Mouse (Mus musculus): ENCODE measurements at regions not wholly inside any gene's neighbourhood (a gene's known extent, or its start where the extent isn't known, plus 50 kb on each side); places are given as distances from the start of the nearest gene placed in this dataset.

DNA sequence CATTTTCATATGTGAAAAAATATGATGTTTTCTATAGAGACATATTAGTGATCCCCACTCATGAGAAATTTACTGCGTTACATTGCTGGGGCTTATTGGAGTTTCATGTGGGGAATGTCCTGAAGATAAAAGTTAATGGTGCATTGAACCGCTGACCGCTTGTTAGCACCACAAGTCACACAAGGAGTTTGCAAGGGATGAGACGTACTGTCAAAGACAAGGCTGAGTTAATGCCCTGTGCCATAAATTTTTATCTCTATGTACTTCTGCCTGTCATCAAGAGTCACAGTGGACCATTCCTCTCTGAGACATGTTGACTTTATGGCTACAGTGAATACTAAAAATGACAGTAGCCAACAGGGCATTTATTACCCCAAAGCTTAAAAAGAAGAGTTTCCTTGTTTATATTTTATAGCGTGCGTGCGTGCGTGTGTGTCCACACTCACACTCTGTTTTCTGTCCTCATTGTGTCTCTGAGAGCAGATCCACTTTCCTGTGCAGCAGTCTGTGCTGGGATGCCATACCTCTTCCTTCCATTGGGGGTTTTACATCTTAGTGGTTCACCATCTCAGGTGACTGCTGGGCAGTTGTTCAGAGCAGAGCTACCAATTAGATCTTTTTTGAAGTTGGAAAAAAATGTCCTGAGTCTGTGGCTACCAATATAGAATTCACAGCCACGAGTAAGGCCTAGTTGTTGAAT lies 451.4 kb downstream of the 1700129C05Rik start:
- no peaks in the 10 kb centered on the region for H3K27me3 ChIP-seq (ENCODE audit: low read depth, poor library complexity, severe bottlenecking)
- no peaks in the 10 kb centered on the region for H3K36me3 ChIP-seq
- no peak overlapping the region for H3K27ac ChIP-seq (replicated peaks)
- WGBS: 91% methylated on average over 9 of the region's 9 CpGs
- no peak overlapping the region for H3K4me3 ChIP-seq
- no peak for DNase-seq (ENCODE audit: low spot score)
- H3K4me1 ChIP-seq: no peaks in the 10 kb centered on the region
- H3K9me3 ChIP-seq (replicated peaks): no peaks in the 10 kb centered on the region

- Histone ChIP-seq H3K4me3 (no peak overlapping the region), H3K9me3 (replicated peaks) (no peaks in the 10 kb centered on the region), H3K36me3 (no peaks in the 10 kb centered on the region), H3K27ac (replicated peaks) (no peak overlapping the region), H3K27me3 (ENCODE audit: low read depth, poor library complexity, severe bottlenecking) (no peaks in the 10 kb centered on the region), H3K4me1 (no peaks in the 10 kb centered on the region)
- WGBS: 89% methylated on average over 4 of the region's 4 CpGs
- no peak for DNase-seq (ENCODE audit: low spot score)
These were observed 454.9 kb downstream of the 1700129C05Rik start for GRCm38 (mm10) chr14:58687814-58688213.

DNA sequence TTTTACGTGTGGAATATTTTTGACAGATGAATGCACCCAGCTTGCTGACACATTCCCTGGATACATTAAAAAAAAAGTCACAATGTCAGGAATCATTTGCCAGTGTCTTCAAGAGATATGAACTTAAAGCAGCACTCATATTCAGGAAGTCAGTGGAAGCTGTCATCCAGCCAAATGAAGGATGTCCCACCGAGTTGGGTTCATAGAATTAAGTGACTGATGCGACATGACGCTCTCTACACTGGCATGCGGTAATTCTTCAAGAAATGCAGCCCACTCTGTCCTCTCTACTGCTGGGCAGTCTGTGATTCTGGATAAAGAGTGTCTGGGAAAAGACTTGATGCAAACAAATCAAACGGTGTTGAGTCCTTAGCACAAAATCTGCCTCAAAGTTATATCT lies 463.9 kb downstream of the 1700129C05Rik start:
- no peaks in the 10 kb centered on the region for H3K4me1 ChIP-seq
- H3K9me3 ChIP-seq (replicated peaks): no peaks in the 10 kb centered on the region
- 88% methylated on average over 6 of the region's 6 CpGs for WGBS
- no peak overlapping the region for H3K27ac ChIP-seq (replicated peaks)
- H3K4me3 ChIP-seq: no peak overlapping the region
- H3K36me3 ChIP-seq: no peaks in the 10 kb centered on the region
- DNase-seq (ENCODE audit: low spot score): no peak
- no peaks in the 10 kb centered on the region for H3K27me3 ChIP-seq (ENCODE audit: low read depth, poor library complexity, severe bottlenecking)

- DNase-seq (ENCODE audit: low spot score): no peak
- Histone ChIP-seq H3K27me3 (ENCODE audit: low read depth, poor library complexity, severe bottlenecking) (no peaks in the 10 kb centered on the region), H3K4me3 (no peak overlapping the region), H3K9me3 (replicated peaks) (no peaks in the 10 kb centered on the region), H3K27ac (replicated peaks) (no peak overlapping the region), H3K36me3 (no peaks in the 10 kb centered on the region), H3K4me1 (no peaks in the 10 kb centered on the region)
- WGBS: 69% methylated on average over 11 of the region's 11 CpGs
These were observed 464.5 kb downstream of the 1700129C05Rik start for GRCm38 (mm10) chr14:58678126-58678656.

- Histone ChIP-seq H3K27ac (replicated peaks) (no peak overlapping the region), H3K9me3 (replicated peaks) (no peaks in the 10 kb centered on the region), H3K4me1 (no peaks in the 10 kb centered on the region), H3K4me3 (no peak overlapping the region), H3K27me3 (ENCODE audit: low read depth, poor library complexity, severe bottlenecking) (no peaks in the 10 kb centered on the region), H3K36me3 (no peaks in the 10 kb centered on the region)
- whole genome bisulfite sequencing: 71% methylated on average over 3 of the region's 3 CpGs
- DNase-seq (ENCODE audit: low spot score): no peak
These were observed 467.5 kb downstream of the 1700129C05Rik start for GRCm38 (mm10) chr14:58675146-58675545.

DNA sequence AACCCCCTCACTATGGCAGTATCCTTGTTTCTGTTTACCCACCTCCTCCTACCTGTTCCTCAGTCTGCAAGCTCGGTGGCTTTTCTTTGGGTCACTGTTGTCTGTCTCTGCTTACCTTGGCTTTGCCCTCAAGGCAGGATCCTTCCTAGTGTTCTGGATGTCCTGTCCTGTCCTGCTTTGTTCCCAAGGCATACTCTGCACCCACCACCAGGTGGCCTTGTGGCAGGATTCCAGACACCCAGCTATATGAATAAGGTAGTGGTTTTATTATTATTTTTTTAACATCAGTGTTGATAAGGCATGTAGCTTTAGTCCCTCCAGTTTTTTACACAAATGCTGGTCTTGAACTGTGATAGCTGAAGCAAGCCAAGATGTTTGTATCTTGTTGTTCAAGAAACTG lies 478.7 kb downstream of the 1700129C05Rik start:
- Histone ChIP-seq H3K4me1 (no peaks in the 10 kb centered on the region), H3K4me3 (no peak overlapping the region), H3K27me3 (ENCODE audit: low read depth, poor library complexity, severe bottlenecking) (no peaks in the 10 kb centered on the region), H3K36me3 (no peaks in the 10 kb centered on the region), H3K27ac (replicated peaks) (no peak overlapping the region), H3K9me3 (replicated peaks) (no peaks in the 10 kb centered on the region)
- WGBS: 62% methylated on average over 1 of the region's 1 CpGs
- DNase-seq (ENCODE audit: low spot score): no peak

- Histone ChIP-seq H3K27ac (replicated peaks) (no peak overlapping the region), H3K4me1 (0 out of 2 replicates have a peak, but pooled peaks cover 3% of the 10 kb centered on the region), H3K27me3 (ENCODE audit: low read depth, poor library complexity, severe bottlenecking) (no peaks in the 10 kb centered on the region), H3K9me3 (replicated peaks) (no peaks in the 10 kb centered on the region), H3K4me3 (no peak overlapping the region), H3K36me3 (no peaks in the 10 kb centered on the region)
- 88% methylated on average over 5 of the region's 5 CpGs for WGBS
- no peak for DNase-seq (ENCODE audit: low spot score)
These were observed 480.1 kb downstream of the 1700129C05Rik start for GRCm38 (mm10) chr14:58662601-58663000.

GRCm38 (mm10) chr14:58661416-58661815 lies 481.3 kb downstream of the 1700129C05Rik start:
- H3K36me3 ChIP-seq: no peaks in the 10 kb centered on the region
- no peaks in the 10 kb centered on the region for H3K9me3 ChIP-seq (replicated peaks)
- DNase-seq (ENCODE audit: low spot score): no peak
- WGBS: 90% methylated on average over 3 of the region's 3 CpGs
- no peak overlapping the region for H3K27ac ChIP-seq (replicated peaks)
- peaks cover 9% of the 10 kb centered on the region for H3K4me1 ChIP-seq
- H3K27me3 ChIP-seq (ENCODE audit: low read depth, poor library complexity, severe bottlenecking): no peaks in the 10 kb centered on the region
- H3K4me3 ChIP-seq: no peak overlapping the region

DNA sequence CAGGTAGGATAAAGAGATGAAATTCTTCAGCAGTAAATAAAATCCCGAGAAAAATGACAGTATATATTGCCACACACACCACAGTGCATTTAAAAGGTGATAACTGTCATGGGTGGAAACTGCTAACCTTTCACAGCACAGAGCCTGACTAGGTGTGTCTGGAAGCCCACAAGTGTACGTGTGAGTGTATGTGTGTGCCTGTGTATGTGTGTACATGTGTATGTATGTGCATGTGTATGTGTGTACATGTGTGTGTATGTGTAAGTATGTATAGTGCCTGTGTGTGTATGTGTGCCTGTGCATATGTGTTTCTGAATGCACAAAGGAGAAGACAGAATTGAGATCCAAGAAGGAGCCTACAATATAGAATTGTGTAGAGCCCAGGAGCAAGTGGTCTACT lies 485.4 kb downstream of the 1700129C05Rik start:
- Histone ChIP-seq H3K27me3 (ENCODE audit: low read depth, poor library complexity, severe bottlenecking) (no peaks in the 10 kb centered on the region), H3K4me3 (no peak overlapping the region), H3K4me1 (peaks cover 14% of the 10 kb centered on the region), H3K36me3 (no peaks in the 10 kb centered on the region), H3K27ac (replicated peaks) (no peak overlapping the region), H3K9me3 (replicated peaks) (no peaks in the 10 kb centered on the region)
- DNase-seq (ENCODE audit: low spot score): no peak
- WGBS: 62% methylated on average over 2 of the region's 2 CpGs

- no peak overlapping the region for H3K27ac ChIP-seq (replicated peaks)
- H3K4me1 ChIP-seq: peaks cover 16% of the 10 kb centered on the region
- H3K4me3 ChIP-seq: no peak overlapping the region
- DNase-seq (ENCODE audit: low spot score): no peak
- no peaks in the 10 kb centered on the region for H3K36me3 ChIP-seq
- WGBS: 8% methylated on average over 1 of the region's 1 CpGs
- H3K9me3 ChIP-seq (replicated peaks): no peaks in the 10 kb centered on the region
- no peaks in the 10 kb centered on the region for H3K27me3 ChIP-seq (ENCODE audit: low read depth, poor library complexity, severe bottlenecking)
These were observed 485.8 kb downstream of the 1700129C05Rik start for GRCm38 (mm10) chr14:58656935-58657238.

GRCm38 (mm10) chr14:58656212-58656934 lies 486.3 kb downstream of the 1700129C05Rik start:
- WGBS: 10% methylated on average over 4 of the region's 4 CpGs
- Histone ChIP-seq H3K4me3 (no peak overlapping the region), H3K27me3 (ENCODE audit: low read depth, poor library complexity, severe bottlenecking) (no peaks in the 10 kb centered on the region), H3K36me3 (no peaks in the 10 kb centered on the region), H3K4me1 (peaks cover 21% of the 10 kb centered on the region), H3K27ac (replicated peaks) (no peak overlapping the region), H3K9me3 (replicated peaks) (no peaks in the 10 kb centered on the region)
- DNase-seq (ENCODE audit: low spot score): no peak

DNA sequence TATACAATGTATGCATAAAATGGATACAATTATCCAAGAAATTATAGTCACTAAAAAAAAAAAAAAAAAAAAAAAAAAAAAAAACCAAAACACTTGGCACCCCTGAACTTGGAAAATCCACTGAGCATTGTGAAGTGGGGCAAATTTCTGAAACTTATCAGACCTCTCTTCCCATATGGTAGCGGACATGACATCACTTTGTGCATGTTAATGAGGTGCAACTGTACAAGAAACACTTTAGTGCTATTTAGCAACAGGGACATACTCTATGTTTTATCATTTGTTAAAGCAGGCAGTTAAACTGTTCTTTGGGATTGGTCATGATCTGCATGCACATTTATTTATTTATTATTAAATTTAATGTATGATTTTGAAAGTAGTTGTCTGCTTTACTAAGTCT lies 489.7 kb downstream of the 1700129C05Rik start:
- Histone ChIP-seq H3K27ac (replicated peaks) (no peak overlapping the region), H3K36me3 (no peaks in the 10 kb centered on the region), H3K4me1 (peaks cover 24% of the 10 kb centered on the region), H3K27me3 (ENCODE audit: low read depth, poor library complexity, severe bottlenecking) (no peaks in the 10 kb centered on the region), H3K4me3 (no peak overlapping the region), H3K9me3 (replicated peaks) (no peaks in the 10 kb centered on the region)
- 95% methylated on average over 1 of the region's 1 CpGs for WGBS
- DNase-seq (ENCODE audit: low spot score): no peak

- no peaks in the 10 kb centered on the region for H3K27me3 ChIP-seq (ENCODE audit: low read depth, poor library complexity, severe bottlenecking)
- DNase-seq (ENCODE audit: low spot score): no peak
- WGBS: 83% methylated on average over 3 of the region's 3 CpGs
- no peak overlapping the region for H3K4me3 ChIP-seq
- H3K27ac ChIP-seq (replicated peaks): no peak overlapping the region
- H3K36me3 ChIP-seq: no peaks in the 10 kb centered on the region
- no peaks in the 10 kb centered on the region for H3K9me3 ChIP-seq (replicated peaks)
- H3K4me1 ChIP-seq: peaks cover 21% of the 10 kb centered on the region
These were observed 490.7 kb downstream of the 1700129C05Rik start for GRCm38 (mm10) chr14:58652004-58652403.
